Mouse (Mus musculus) liver, postnatal 0 days (tissue): ENCODE data around the gene Msl1.

Experiments
- CTCF ChIP-seq: sonication (generic); IDR thresholded peaks from 2 replicates; pipeline ENCODE4 v1.5.1; 2016; ENCODE audit warnings: antibody characterized with exemption, low read depth
- EP300 ChIP-seq: IDR thresholded peaks from 2 replicates; pipeline ENCODE4 v1.6.1; 2016; ENCODE audit warnings: antibody characterized with exemption, low read depth, mild to moderate bottlenecking

- TF ChIP-seq EP300 (no peak), CTCF (no peak)
Measured at GRCm38 (mm10) chr11:98846016-98846415, 50.7 kb downstream of the Msl1 start.
